Mouse (Mus musculus) G1E (cell line): ENCODE data around the gene Ccr2. TPM values are rescaled to one million over a fixed set of nuclear protein-coding genes. Genes with fewer than 3 reads are reported as not detected.
A peak's percentile ranks its signal among the peaks of the same experiment; 100 is the strongest.
"Not testable (repeated sequence)": the region's sequence is repeated elsewhere in the genome, so short reads cannot be mapped to it uniquely, and the experiment has no call there.

Source experiments
- ATAC-seq: 2 replicates; pipeline ENCODE4 v1.8.0; 2016; ENCODE audit warnings: mild to moderate bottlenecking; ENCODE audit not compliant: insufficient number of reproducible peaks, poor library complexity, low FRiP score, severe bottlenecking; ENCODE audit errors: extremely low read depth
- DNase-seq: peaks from one replicate; pipeline ENCODE4 v3.0.0; 2012; ENCODE audit warnings: low spot score
- H3K27me3 ChIP-seq: 2 replicates; pipeline ENCODE4 v1.6.1; 2012; ENCODE audit warnings: mild to moderate bottlenecking, low read length, inconsistent platforms; ENCODE audit not compliant: insufficient read depth
- H3K36me3 ChIP-seq: replicated peaks from 2 replicates; pipeline ENCODE3; 2012; ENCODE audit warnings: mild to moderate bottlenecking, inconsistent platforms
- H3K4me1 ChIP-seq: 2 replicates; pipeline ENCODE4 v1.6.1; 2012; ENCODE audit warnings: low read depth, low read length, inconsistent platforms, mixed read lengths; ENCODE audit not compliant: insufficient read depth
- H3K4me3 ChIP-seq: 2 replicates; pipeline ENCODE4 v1.5.1; 2012; ENCODE audit warnings: low read depth, mild to moderate bottlenecking, inconsistent platforms, low read length, moderate library complexity, mixed read lengths
- H3K9me3 ChIP-seq: replicated peaks from 2 replicates; pipeline ENCODE4 v1.6.1; 2012; ENCODE audit warnings: inconsistent platforms
- CTCF ChIP-seq: IDR thresholded peaks from 2 replicates; pipeline ENCODE4 v1.5.1; 2012; ENCODE audit warnings: low read depth, low read length, inconsistent platforms, mixed read lengths
- GATA1 ChIP-seq: IDR thresholded peaks from 2 replicates; pipeline ENCODE4 v1.6.1; 2012; ENCODE audit warnings: borderline replicate concordance, low read length, inconsistent platforms, mixed read lengths
- GATA2 ChIP-seq: IDR thresholded peaks from 2 replicates; pipeline ENCODE4 v1.6.1; 2012; ENCODE audit warnings: low read depth, low read length, inconsistent platforms, borderline replicate concordance
- POLR2AphosphoS5 ChIP-seq: IDR thresholded peaks from 2 replicates; pipeline ENCODE4 v1.6.1; 2012; ENCODE audit warnings: low read depth, low read length, inconsistent platforms; ENCODE audit not compliant: insufficient replicate concordance
- TAL1 ChIP-seq: conservative IDR thresholded peaks from 2 replicates; pipeline ENCODE4 v1.6.1; 2012; ENCODE audit warnings: low read depth, low read length, inconsistent platforms, mixed read lengths
- polyA plus RNA-seq: library from polyadenylated mRNA; stranded (reverse); fragments of >175 nt; gene quantifications from 2 replicates; pipeline ENCODE4 v1.2.3, GENCODE M21; 2012
- total RNA-seq, 2 experiments: library from RNA; stranded (forward) in 1 of 2; stranded (reverse) in 1 of 2; fragments of 200-1000 nt in 1 of 2; fragments of >200 nt in 1 of 2; fragmentation: Nextera tagmentation in 1 of 2; gene quantifications; 2 replicates each; pipeline ENCODE4 v1.2.3; 2014 to 2017

The Ccr2 gene
- total and polyA plus RNA-seq, 3 experiments = 0.93 TPM; not detected in 2

- no peaks in the 10 kb centered on the region for H3K36me3 ChIP-seq
- no peaks in the 10 kb centered on the region for H3K9me3 ChIP-seq
- no peaks in the 10 kb centered on the region for H3K27me3 ChIP-seq
- DNase-seq (no peak), ATAC-seq (peak; percentile 45; the same call in 1 of the 2 replicates)
- peaks cover 19% of the 10 kb centered on the region for H3K4me1 ChIP-seq
- TF ChIP-seq CTCF (no peak), TAL1 (no peak), GATA1 (no peak), POLR2AphosphoS5 (no peak), GATA2 (no peak)
- H3K4me3 ChIP-seq = no peak overlapping the region
These were observed 33.4 kb upstream of the Ccr2 start for GRCm38 (mm10) chr9:124068098-124069058.

DNA sequence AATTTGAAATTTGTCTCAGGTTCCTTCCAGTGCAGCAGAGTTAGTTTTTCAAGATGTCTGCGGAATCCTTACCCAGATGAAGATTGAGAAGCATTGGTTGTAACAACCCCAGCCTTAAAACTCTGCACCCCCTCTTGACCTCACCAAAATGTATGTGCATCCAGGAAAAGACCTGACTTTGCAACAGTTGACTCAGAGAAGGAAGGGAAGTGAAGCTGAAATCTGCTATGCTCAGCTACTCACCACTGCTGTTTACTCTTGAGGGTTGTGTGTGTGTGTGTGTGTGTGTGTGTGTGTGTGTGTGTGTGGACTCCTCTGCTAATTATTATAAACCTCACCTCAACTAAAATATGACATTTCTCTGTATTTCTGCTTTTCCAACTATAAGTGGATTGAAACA lies 30.2 kb upstream of the Ccr2 start:
- TF ChIP-seq TAL1 = no peak
- no peak for TF ChIP-seq POLR2AphosphoS5
- no peak for TF ChIP-seq GATA2
- TF ChIP-seq CTCF = no peak
- TF ChIP-seq GATA1 = no peak
- Histone ChIP-seq H3K9me3 (no peaks in the 10 kb centered on the region), H3K27me3 (no peaks in the 10 kb centered on the region), H3K36me3 (no peaks in the 10 kb centered on the region), H3K4me3 (no peak overlapping the region), H3K4me1 (peaks cover 12% of the 10 kb centered on the region)
- ATAC-seq (no peak), DNase-seq (no peak)

- ATAC-seq = no peak
- H3K27me3 ChIP-seq = no peaks in the 10 kb centered on the region
- TF ChIP-seq GATA2 (no peak), GATA1 (no peak), TAL1 (no peak)
- H3K4me1 ChIP-seq = peaks cover 2% of the 10 kb centered on the region; the same call in 1 of the 2 replicates
- no peaks in the 10 kb centered on the region for H3K36me3 ChIP-seq
- H3K9me3 ChIP-seq = no peaks in the 10 kb centered on the region
- no peak overlapping the region for H3K4me3 ChIP-seq
- DNase-seq = no peak
These were observed 21.9 kb upstream of the Ccr2 start for GRCm38 (mm10) chr9:124079803-124080202.

GRCm38 (mm10) chr9:124080471-124080870 lies 21.3 kb upstream of the Ccr2 start:
- DNase-seq, H3K4me1 ChIP-seq, H3K4me3 ChIP-seq, H3K9me3 ChIP-seq, ATAC-seq, H3K36me3 ChIP-seq, H3K27me3 ChIP-seq: not testable (repeated sequence)

GRCm38 (mm10) chr9:124090441-124090840 lies 11.3 kb upstream of the Ccr2 start:
- ATAC-seq (no peak), DNase-seq (no peak)
- TF ChIP-seq CTCF = no peak
- TF ChIP-seq TAL1 = no peak
- TF ChIP-seq GATA1 = no peak
- TF ChIP-seq GATA2 = no peak
- no peak for TF ChIP-seq POLR2AphosphoS5
- H3K27me3 ChIP-seq = 0 out of 2 replicates have a peak, but pooled peaks cover 4% of the 10 kb centered on the region
- H3K4me3 ChIP-seq = no peak overlapping the region
- no peaks in the 10 kb centered on the region; the same call in 1 of the 2 replicates for H3K4me1 ChIP-seq
- no peaks in the 10 kb centered on the region for H3K36me3 ChIP-seq
- no peaks in the 10 kb centered on the region for H3K9me3 ChIP-seq

- Histone ChIP-seq H3K9me3 (no peaks in the 10 kb centered on the region), H3K36me3 (no peaks in the 10 kb centered on the region), H3K4me3 (no peak overlapping the region), H3K27me3 (peaks cover 3% of the 10 kb centered on the region; the same call in 1 of the 2 replicates), H3K4me1 (peaks cover 22% of the 10 kb centered on the region)
- TF ChIP-seq TAL1 (no peak), POLR2AphosphoS5 (no peak), CTCF (no peak), GATA1 (no peak), GATA2 (no peak)
- DNase-seq = no peak
- ATAC-seq = no peak
These were observed 2.6 kb upstream of the Ccr2 start for GRCm38 (mm10) chr9:124099127-124099526.
